Mouse (Mus musculus) gastrocnemius, postnatal 4 days (tissue): ENCODE data around the gene Cd151. TPM values are rescaled to one million over a fixed set of nuclear protein-coding genes. Genes with fewer than 3 reads are reported as not detected.
A peak's percentile ranks its signal among the peaks of the same experiment; 100 is the strongest.

Source experiments
- DNase-seq, 2 experiments: peaks; one replicate each; pipeline ENCODE4 v3.0.0; 2021 to 2022; ENCODE audit warnings: low spot score in 2 of 2, mixed read lengths in 2 of 2
- long read RNA-seq, 2 experiments: library from polyadenylated mRNA; stranded (forward); transcript quantifications; one replicate each; pipeline ENCODE4 v2.0.0; 2021
- total RNA-seq, 2 experiments: library from RNA; stranded (reverse); gene quantifications; 2 replicates each; pipeline ENCODE4 v1.2.3; 2021

The Cd151 gene
- 10 to 100 TPM; 87.2 to 88.8 TPM for total RNA-seq
- long read RNA-seq, experiment 1, transcript Cd151-203 (8 exons, 1,708 nt), result major isoform, 50 of 99 reads
- long read RNA-seq, experiment 1, transcript Cd151-202 (8 exons, 1,865 nt), result minor isoform, 23 of 99 reads
- long read RNA-seq, experiment 1, partial matches to known transcripts, result 14 of 99 reads
- long read RNA-seq, experiment 1, other reads (novel, unspliced or antisense), result 8 of 99 reads
- long read RNA-seq, experiment 2, transcript Cd151-202 (8 exons, 1,865 nt), result minor isoform, 16 of 97 reads
- long read RNA-seq, experiment 2, transcript Cd151-203 (8 exons, 1,708 nt), result major isoform, 57 of 97 reads
- long read RNA-seq, experiment 2, transcript Cd151-201 (7 exons, 1,619 nt), result minor isoform, 7 of 97 reads
- long read RNA-seq, experiment 2, partial matches to known transcripts, result 9 of 97 reads
- long read RNA-seq, experiment 2, other reads (novel, unspliced or antisense), result 8 of 97 reads

GRCm38 (mm10) chr7:141467230-141468030 is at the start of gene Cd151:
Gene Cd151 (plus strand): TSS chr7:141467392.
- DNase-seq, result peak; percentile 80 to 89

- DNase-seq, result no peak
These were observed 49.2 kb upstream of the Cd151 start for GRCm38 (mm10) chr7:141417731-141418681.

- DNase-seq, result peak in 1 of 2 experiments; percentile 40
These were observed 48.2 kb upstream of the Cd151 start for GRCm38 (mm10) chr7:141418970-141419369.

GRCm38 (mm10) chr7:141420030-141420702 is 47.0 kb upstream of the Cd151 start:
- no peak for DNase-seq

- no peak for DNase-seq
These were observed 43.4 kb upstream of the Cd151 start for GRCm38 (mm10) chr7:141423811-141424210.

- DNase-seq, result no peak
These were observed 40.1 kb upstream of the Cd151 start for GRCm38 (mm10) chr7:141426948-141427730.

GRCm38 (mm10) chr7:141428701-141429100 is 38.5 kb upstream of the Cd151 start:
- DNase-seq, result no peak

GRCm38 (mm10) chr7:141429310-141429709 is 37.9 kb upstream of the Cd151 start, which contains the start of gene Cend1:
Gene Cend1 (minus strand): TSS chr7:141429491.
- no peak for DNase-seq

- peak in 1 of 2 experiments; percentile 6 for DNase-seq
These were observed 37.2 kb upstream of the Cd151 start for GRCm38 (mm10) chr7:141429840-141430584.

GRCm38 (mm10) chr7:141430585-141431240 is 36.5 kb upstream of the Cd151 start:
- DNase-seq, result no peak

- DNase-seq, result no peak
These were observed 35.6 kb upstream of the Cd151 start for GRCm38 (mm10) chr7:141431434-141432185.

- no peak for DNase-seq
These were observed 35.0 kb upstream of the Cd151 start for GRCm38 (mm10) chr7:141432186-141432611.

- peak in 1 of 2 experiments; percentile 34 for DNase-seq
These were observed 34.3 kb upstream of the Cd151 start for GRCm38 (mm10) chr7:141432741-141433516.

GRCm38 (mm10) chr7:141433517-141434400 is 33.4 kb upstream of the Cd151 start:
- no peak for DNase-seq

- DNase-seq, result no peak
These were observed 32.7 kb upstream of the Cd151 start for GRCm38 (mm10) chr7:141434464-141434863.
